Mouse (Mus musculus) stomach, embryonic 14.5 days (tissue): ENCODE data around the gene Prmt3. TPM values are rescaled to one million over a fixed set of nuclear protein-coding genes. Genes with fewer than 3 reads are reported as not detected.

Experiments used
- ATAC-seq: fragments of 200-750 bp; cut with Nextera tagmentation; 2 replicates; pipeline ENCODE4 v1.8.0; 2017; ENCODE audit warnings: low read depth, moderate TSS enrichment; ENCODE audit not compliant: insufficient number of reproducible peaks, insufficient read depth, low FRiP score
- H3K27ac ChIP-seq: fragments of 300-500 bp; sonication (generic); 2 replicates; pipeline ENCODE4 v1.5.1; 2014; ENCODE audit warnings: mild to moderate bottlenecking, low read length, moderate library complexity, mixed read lengths
- H3K27me3 ChIP-seq: fragments of 300-500 bp; sonication (generic); 2 replicates; pipeline ENCODE4 v1.6.1; 2014; ENCODE audit warnings: low read length, control low read depth, mixed read lengths; ENCODE audit not compliant: control insufficient read depth, insufficient read depth
- H3K36me3 ChIP-seq: fragments of 300-500 bp; sonication (generic); 2 replicates; pipeline ENCODE4 v1.6.1; 2014; ENCODE audit warnings: mild to moderate bottlenecking, control low read depth, low read length, moderate library complexity, mixed read lengths; ENCODE audit not compliant: control insufficient read depth, insufficient read depth
- H3K4me1 ChIP-seq: fragments of 300-500 bp; sonication (generic); 2 replicates; pipeline ENCODE4 v1.6.1; 2014; ENCODE audit warnings: low read length, control low read depth, mixed read lengths; ENCODE audit not compliant: control insufficient read depth, insufficient read depth
- H3K4me2 ChIP-seq: fragments of 300-500 bp; sonication (generic); replicated peaks from 2 replicates; pipeline ENCODE4 v1.6.1; 2014; ENCODE audit warnings: low read depth, low read length, control low read depth
- H3K4me3 ChIP-seq: fragments of 300-500 bp; sonication (generic); 2 replicates; pipeline ENCODE4 v1.5.1; 2014; ENCODE audit warnings: low read depth, low read length, control low read depth
- H3K9ac ChIP-seq: fragments of 300-500 bp; sonication (generic); replicated peaks from 2 replicates; pipeline ENCODE4 v1.6.1; 2014; ENCODE audit warnings: low read depth, mild to moderate bottlenecking, control low read depth, low read length, moderate library complexity, mixed read lengths
- H3K9me3 ChIP-seq: fragments of 300-500 bp; sonication (generic); 2 replicates; pipeline ENCODE4 v1.6.1; 2016; ENCODE audit warnings: low read depth, low read length, control low read depth; ENCODE audit not compliant: control insufficient read depth
- WGBS: fragments of 180-500 bp; shearing (Covaris S2); extraction: QIAGEN DNeasy Blood & Tissue Kit; methylation state at CpG from one replicate; pipeline ENCODE4 v1.1.7; 2014; 5-methylcytosine and 5-hydroxymethylcytosine counted together
- polyA plus RNA-seq: library from polyadenylated mRNA; unstranded; fragments of >200 nt; fragmentation: Nextera tagmentation; extraction: Ambion mirVana; gene quantifications from 2 replicates; pipeline ENCODE4 v1.2.1, GENCODE M21; 2014

Gene Prmt3
- polyA plus RNA-seq, 1 experiment from 2014 or later: 51.5 TPM

GRCm38 (mm10) chr7:49807093-49807682 lies 29.0 kb downstream of the Prmt3 start:
- Histone ChIP-seq H3K27me3 (no peaks in the 10 kb centered on the region), H3K9ac (no peak overlapping the region), H3K4me3 (no peak overlapping the region), H3K9me3 (no peaks in the 10 kb centered on the region), H3K4me2 (no peak overlapping the region), H3K4me1 (no peaks in the 10 kb centered on the region), H3K27ac (no peak overlapping the region), H3K36me3 (peaks cover 19% of the 10 kb centered on the region; the same call in 1 of the 2 replicates)
- 77% methylated on average over 9 of the region's 9 CpGs for WGBS
- no peak for ATAC-seq

DNA sequence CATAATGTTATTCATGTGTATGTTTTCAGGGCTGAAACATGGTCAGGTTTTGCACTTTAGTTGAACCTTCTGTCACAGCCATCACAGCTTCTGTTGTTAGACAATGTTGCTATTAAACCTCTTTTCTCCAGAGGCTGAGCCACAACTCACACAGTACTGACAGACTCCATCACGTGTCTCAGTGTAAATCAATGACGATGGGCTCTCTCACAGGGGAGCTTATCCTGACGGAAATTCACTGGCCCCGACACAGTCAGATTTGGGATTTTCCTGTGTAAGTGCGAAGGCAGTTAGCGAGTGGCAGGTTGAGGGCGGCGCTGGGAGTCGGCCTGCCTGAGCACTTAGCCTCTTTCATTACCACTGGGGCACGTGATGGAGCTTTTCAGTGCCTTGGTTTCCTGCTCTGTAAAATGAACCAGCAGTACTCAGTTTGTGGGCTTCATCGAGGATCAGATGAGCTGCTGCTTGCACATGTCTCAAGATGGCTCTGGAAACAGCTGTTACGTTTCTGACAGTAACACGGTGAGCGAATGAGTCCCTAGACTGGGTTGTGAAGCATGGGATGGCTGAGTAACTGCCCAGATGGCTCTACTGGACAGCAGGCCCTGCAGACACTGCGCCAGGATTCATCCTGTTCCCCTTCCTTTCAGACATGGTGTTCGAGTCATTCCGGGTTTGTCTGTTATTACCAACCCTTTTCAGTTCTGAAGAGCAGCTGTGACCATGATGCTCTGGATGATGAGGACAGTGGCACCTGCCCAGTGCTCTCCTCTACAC lies 29.9 kb downstream of the Prmt3 start:
- no peak overlapping the region for H3K27ac ChIP-seq

GRCm38 (mm10) chr7:49809100-49809499 lies 31.0 kb downstream of the Prmt3 start:
- Histone ChIP-seq H3K27me3 (no peaks in the 10 kb centered on the region), H3K9ac (no peak overlapping the region), H3K36me3 (peaks cover 15% of the 10 kb centered on the region; the same call in 1 of the 2 replicates), H3K4me2 (no peak overlapping the region), H3K4me1 (no peaks in the 10 kb centered on the region), H3K9me3 (no peaks in the 10 kb centered on the region), H3K4me3 (no peak overlapping the region), H3K27ac (no peak overlapping the region)
- no peak for ATAC-seq
- 86% methylated on average over 6 of the region's 6 CpGs for WGBS

More for the DNA sequence above, 29.9 kb downstream of the Prmt3 start:
- 89% methylated on average over 17 of the region's 17 CpGs for WGBS
- no peak for ATAC-seq
- Histone ChIP-seq H3K27me3 (no peaks in the 10 kb centered on the region), H3K4me3 (no peak overlapping the region), H3K4me1 (no peaks in the 10 kb centered on the region), H3K9ac (no peak overlapping the region), H3K4me2 (no peak overlapping the region), H3K36me3 (peaks cover 16% of the 10 kb centered on the region; the same call in 1 of the 2 replicates), H3K9me3 (no peaks in the 10 kb centered on the region)

DNA sequence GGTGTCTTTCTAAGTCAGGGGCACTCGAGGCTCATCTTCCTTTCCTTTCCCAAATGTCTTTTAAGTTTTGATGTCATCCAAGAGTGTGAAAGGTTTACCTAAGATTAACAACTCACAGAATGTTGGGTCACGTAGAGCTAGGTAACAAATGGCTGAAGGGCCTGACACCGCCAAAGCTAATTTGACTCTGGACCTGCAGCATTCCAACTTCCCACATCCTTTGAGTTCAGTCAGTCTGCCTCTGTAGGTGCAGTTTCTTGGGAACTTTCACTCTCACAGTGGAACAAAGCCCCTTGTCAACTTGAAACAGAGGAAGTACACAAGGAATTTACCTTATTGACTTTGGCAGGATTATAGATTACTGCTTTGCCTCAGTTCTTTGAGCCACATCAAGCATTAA lies 31.4 kb downstream of the Prmt3 start:
- H3K4me1 ChIP-seq: no peaks in the 10 kb centered on the region
- no peak for ATAC-seq
- no peaks in the 10 kb centered on the region for H3K27me3 ChIP-seq
- H3K27ac ChIP-seq: no peak overlapping the region
- no peak overlapping the region for H3K4me2 ChIP-seq
- no peaks in the 10 kb centered on the region for H3K9me3 ChIP-seq
- no peak overlapping the region for H3K4me3 ChIP-seq
- WGBS: 59% methylated on average over 3 of the region's 3 CpGs
- H3K9ac ChIP-seq: no peak overlapping the region
- H3K36me3 ChIP-seq: peaks cover 15% of the 10 kb centered on the region; the same call in 1 of the 2 replicates

DNA sequence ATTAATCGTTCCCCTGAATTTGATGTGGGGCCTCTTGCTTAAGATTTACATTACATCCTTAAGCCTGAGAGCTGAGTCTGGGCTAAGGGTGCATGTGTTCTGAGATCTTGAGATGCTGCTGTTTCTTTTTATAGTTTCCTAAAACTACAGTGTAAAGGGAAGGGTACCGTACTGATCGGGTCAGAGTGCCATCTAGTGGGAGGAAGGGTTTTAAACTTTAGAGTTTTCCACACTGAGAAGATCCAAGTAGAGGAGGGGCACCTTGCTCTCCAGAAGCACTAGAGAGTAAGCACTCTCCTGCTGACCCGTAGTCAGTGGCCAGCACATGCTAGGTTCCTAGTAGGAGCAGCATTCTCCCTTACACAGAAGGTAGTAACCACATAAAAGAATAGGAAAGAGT lies 33.2 kb downstream of the Prmt3 start:
- WGBS: 53% methylated on average over 4 of the region's 4 CpGs
- Histone ChIP-seq H3K9ac (no peak overlapping the region), H3K9me3 (no peaks in the 10 kb centered on the region), H3K27me3 (no peaks in the 10 kb centered on the region), H3K4me1 (no peaks in the 10 kb centered on the region), H3K27ac (no peak overlapping the region), H3K4me3 (no peak overlapping the region), H3K36me3 (peaks cover 15% of the 10 kb centered on the region; the same call in 1 of the 2 replicates), H3K4me2 (no peak overlapping the region)
- ATAC-seq: no peak

GRCm38 (mm10) chr7:49819393-49819792 lies 41.2 kb downstream of the Prmt3 start:
- peaks cover 5% of the 10 kb centered on the region for H3K36me3 ChIP-seq
- no peak overlapping the region for H3K4me2 ChIP-seq
- no peak overlapping the region for H3K4me3 ChIP-seq
- no peaks in the 10 kb centered on the region for H3K27me3 ChIP-seq
- ATAC-seq: no peak
- H3K9me3 ChIP-seq: no peaks in the 10 kb centered on the region
- no peaks in the 10 kb centered on the region for H3K4me1 ChIP-seq
- no peak overlapping the region for H3K9ac ChIP-seq
- H3K27ac ChIP-seq: no peak overlapping the region
- 67% methylated on average over 4 of the region's 4 CpGs for WGBS

DNA sequence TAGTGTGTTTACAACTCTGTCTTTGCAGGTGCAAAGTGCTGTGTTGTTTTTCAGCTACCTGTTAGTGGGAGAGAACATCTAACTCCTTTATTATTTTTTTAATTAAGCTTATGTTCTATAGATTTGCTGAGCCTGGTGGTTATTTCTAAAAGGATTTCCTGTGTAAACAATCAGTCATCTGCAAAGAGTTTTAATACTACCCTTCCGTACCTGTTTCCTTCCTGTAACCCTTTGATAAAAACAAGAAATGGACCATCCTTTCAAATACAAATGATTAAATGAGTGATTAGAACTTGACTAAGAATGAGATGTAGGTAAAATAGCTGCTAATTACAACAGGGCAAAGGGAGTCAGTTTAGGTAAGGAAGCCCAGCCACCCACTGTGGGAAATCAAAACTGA lies 43.2 kb downstream of the Prmt3 start:
- Histone ChIP-seq H3K4me1 (no peaks in the 10 kb centered on the region), H3K36me3 (peaks cover 6% of the 10 kb centered on the region), H3K9me3 (no peaks in the 10 kb centered on the region), H3K27me3 (no peaks in the 10 kb centered on the region), H3K4me2 (no peak overlapping the region), H3K4me3 (no peak overlapping the region), H3K27ac (no peak overlapping the region), H3K9ac (no peak overlapping the region)
- WGBS: 70% methylated on average over 1 of the region's 1 CpGs
- ATAC-seq: no peak

DNA sequence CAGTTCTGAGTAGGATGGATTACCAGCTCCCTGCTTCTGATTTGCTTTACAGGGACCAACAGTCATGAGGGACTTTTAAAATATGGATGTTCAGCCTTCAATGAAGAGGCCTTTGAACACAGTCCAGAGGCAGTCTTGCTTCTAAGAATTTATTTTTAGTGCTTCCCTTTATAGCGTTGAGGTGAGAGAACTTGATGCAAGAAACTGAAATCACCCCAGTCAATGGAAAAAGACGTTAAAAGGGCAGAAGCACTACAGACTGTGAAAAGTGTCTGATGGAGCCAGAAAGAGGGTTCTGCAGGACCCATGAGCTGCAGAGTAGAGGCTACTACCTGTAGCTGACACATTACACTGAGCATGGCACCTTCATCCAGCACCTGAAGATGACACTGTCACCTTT lies 43.9 kb downstream of the Prmt3 start:
- no peak for ATAC-seq
- WGBS: 77% methylated on average over 2 of the region's 2 CpGs
- Histone ChIP-seq H3K4me2 (no peak overlapping the region), H3K27ac (no peak overlapping the region), H3K27me3 (no peaks in the 10 kb centered on the region), H3K9ac (no peak overlapping the region), H3K4me3 (no peak overlapping the region), H3K4me1 (no peaks in the 10 kb centered on the region), H3K36me3 (peaks cover 13% of the 10 kb centered on the region), H3K9me3 (no peaks in the 10 kb centered on the region)
